Mouse (Mus musculus): Measurements from ENCODE around the gene Lix1. TPM values are rescaled to one million over a fixed set of nuclear protein-coding genes. Genes with fewer than 3 reads are reported as not detected.
A peak's percentile ranks its signal among the peaks of the same experiment; 100 is the strongest.

Lix1 gene
- polyA plus RNA-seq, 1 experiment = 46.0 TPM

DNA sequence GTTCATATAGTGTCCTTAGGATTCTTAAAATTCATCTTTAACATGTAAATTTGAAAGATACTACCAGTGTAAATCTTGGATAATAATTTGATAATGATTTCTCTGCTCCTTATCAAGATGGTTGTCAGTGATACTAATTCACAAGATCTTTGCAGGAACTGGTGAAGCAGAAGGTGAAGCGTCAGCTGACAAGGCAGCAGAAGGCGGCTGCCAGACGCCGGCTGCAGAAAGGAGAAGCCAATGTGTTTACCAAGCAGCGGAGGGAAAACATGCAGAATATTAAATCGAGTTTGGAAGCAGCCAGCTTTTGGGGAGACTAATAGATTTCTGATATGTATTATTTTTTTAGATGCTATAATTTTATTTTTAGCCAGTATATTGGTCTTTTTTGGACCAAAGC, 9.2 kb upstream of the Lix1 start:
- no peak for TF ChIP-seq POLR2A (IDR thresholded peaks at IDR 0.05; ENCODE audit: extremely low read depth, insufficient read depth, low read length)
- TF ChIP-seq CTCF (IDR thresholded peaks at IDR 0.05; ENCODE audit: extremely low read depth, insufficient read depth, low read length) = no peak
- Histone ChIP-seq H3K4me3 (ENCODE audit: insufficient read depth, low read length) (no peak overlapping the region), H3K27ac (ENCODE audit: insufficient read depth, low read length) (no peak overlapping the region), H3K4me1 (ENCODE audit: control insufficient read depth, insufficient read depth, low read length) (no peaks in the 10 kb centered on the region)

- TF ChIP-seq POLR2A (IDR thresholded peaks at IDR 0.05; ENCODE audit: extremely low read depth, insufficient read depth, low read length) (no peak), CTCF (IDR thresholded peaks at IDR 0.05; ENCODE audit: extremely low read depth, insufficient read depth, low read length) (peak; percentile 78)
- H3K4me3 ChIP-seq (ENCODE audit: insufficient read depth, low read length) = no peak overlapping the region
- no peaks in the 10 kb centered on the region for H3K4me1 ChIP-seq (ENCODE audit: control insufficient read depth, insufficient read depth, low read length)
- H3K27ac ChIP-seq (ENCODE audit: insufficient read depth, low read length) = no peak overlapping the region
Measured at GRCm38 (mm10) chr17:17394336-17394735, 8.1 kb upstream of the Lix1 start.

DNA sequence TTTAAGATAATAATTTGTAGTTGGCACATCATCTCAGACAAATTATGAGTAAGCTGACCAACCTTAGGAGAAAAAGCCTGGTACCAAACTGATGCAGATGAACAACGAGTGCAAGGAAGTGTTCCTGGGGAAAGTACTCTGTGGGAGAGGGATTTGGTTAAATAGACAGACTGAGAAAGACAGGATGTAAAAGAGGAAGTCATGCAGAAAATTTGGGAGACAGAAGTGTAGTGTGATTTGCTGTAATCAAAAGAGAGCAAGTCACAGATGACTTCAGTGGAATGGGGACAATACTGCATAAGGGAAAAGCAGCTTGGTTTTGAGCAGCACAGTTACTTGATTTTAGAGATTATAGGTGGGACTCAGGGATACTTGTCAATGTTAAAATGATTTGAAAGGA, 5.6 kb upstream of the Lix1 start:
- no peaks in the 10 kb centered on the region for H3K4me1 ChIP-seq (ENCODE audit: control insufficient read depth, insufficient read depth, low read length)
- no peak overlapping the region for H3K4me3 ChIP-seq (ENCODE audit: insufficient read depth, low read length)
- H3K27ac ChIP-seq (ENCODE audit: insufficient read depth, low read length) = no peak overlapping the region
- TF ChIP-seq CTCF (IDR thresholded peaks at IDR 0.05; ENCODE audit: extremely low read depth, insufficient read depth, low read length) (no peak), POLR2A (IDR thresholded peaks at IDR 0.05; ENCODE audit: extremely low read depth, insufficient read depth, low read length) (no peak)

- H3K27ac ChIP-seq (ENCODE audit: insufficient read depth, low read length) = no peak overlapping the region
- no peak for TF ChIP-seq CTCF (IDR thresholded peaks at IDR 0.05; ENCODE audit: extremely low read depth, insufficient read depth, low read length)
- no peaks in the 10 kb centered on the region for H3K4me1 ChIP-seq (ENCODE audit: control insufficient read depth, insufficient read depth, low read length)
- no peak overlapping the region for H3K4me3 ChIP-seq (ENCODE audit: insufficient read depth, low read length)
Measured at GRCm38 (mm10) chr17:17398664-17399063, 3.8 kb upstream of the Lix1 start.

- TF ChIP-seq POLR2A (IDR thresholded peaks at IDR 0.05; ENCODE audit: extremely low read depth, insufficient read depth, low read length) (no peak), CTCF (IDR thresholded peaks at IDR 0.05; ENCODE audit: extremely low read depth, insufficient read depth, low read length) (no peak)
- H3K27ac ChIP-seq (ENCODE audit: insufficient read depth, low read length) = no peak overlapping the region
- H3K4me1 ChIP-seq (ENCODE audit: control insufficient read depth, insufficient read depth, low read length) = no peaks in the 10 kb centered on the region
Measured at GRCm38 (mm10) chr17:17403038-17403437, 566 bp downstream of the Lix1 start.

GRCm38 (mm10) chr17:17403578-17404112, 1.2 kb downstream of the Lix1 start:
- no peak overlapping the region for H3K27ac ChIP-seq (ENCODE audit: insufficient read depth, low read length)
- H3K4me3 ChIP-seq (ENCODE audit: insufficient read depth, low read length) = peak overlapping the region; percentile 25
- no peak for TF ChIP-seq CTCF (IDR thresholded peaks at IDR 0.05; ENCODE audit: extremely low read depth, insufficient read depth, low read length)

More at GRCm38 (mm10) chr17:17403038-17403437, 566 bp downstream of the Lix1 start:
- peak overlapping the region; percentile 26 for H3K4me3 ChIP-seq (ENCODE audit: insufficient read depth, low read length)

GRCm38 (mm10) chr17:17404811-17405544, 2.5 kb downstream of the Lix1 start:
- no peak overlapping the region for H3K4me3 ChIP-seq (ENCODE audit: insufficient read depth, low read length)
- no peak for TF ChIP-seq POLR2A (IDR thresholded peaks at IDR 0.05; ENCODE audit: extremely low read depth, insufficient read depth, low read length)
- no peak for TF ChIP-seq CTCF (IDR thresholded peaks at IDR 0.05; ENCODE audit: extremely low read depth, insufficient read depth, low read length)

More at GRCm38 (mm10) chr17:17403578-17404112, 1.2 kb downstream of the Lix1 start:
- no peaks in the 10 kb centered on the region for H3K4me1 ChIP-seq (ENCODE audit: control insufficient read depth, insufficient read depth, low read length)

DNA sequence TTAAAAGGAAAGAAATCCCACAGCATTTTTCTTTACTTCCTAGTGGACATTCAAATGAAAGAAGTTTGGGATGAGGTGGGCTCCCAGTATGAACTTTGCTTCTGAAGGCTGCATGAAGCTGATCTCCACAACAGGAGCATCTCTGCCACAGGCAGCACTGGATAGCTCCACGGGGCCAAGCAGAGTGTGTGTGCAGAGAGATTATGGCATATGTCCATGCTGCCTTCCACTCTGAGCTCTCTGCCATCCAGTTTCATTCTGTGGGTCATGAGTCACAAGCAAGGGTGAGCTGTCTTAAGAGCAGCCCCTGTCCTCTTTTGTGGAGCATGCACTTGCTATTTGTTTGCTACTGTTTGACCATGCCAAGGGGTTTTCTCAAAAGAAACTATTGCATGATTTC, 3.1 kb downstream of the Lix1 start:
- no peak overlapping the region for H3K4me3 ChIP-seq (ENCODE audit: insufficient read depth, low read length)
- TF ChIP-seq POLR2A (IDR thresholded peaks at IDR 0.05; ENCODE audit: extremely low read depth, insufficient read depth, low read length) (no peak), CTCF (IDR thresholded peaks at IDR 0.05; ENCODE audit: extremely low read depth, insufficient read depth, low read length) (no peak)
- H3K27ac ChIP-seq (ENCODE audit: insufficient read depth, low read length) = no peak overlapping the region
- H3K4me1 ChIP-seq (ENCODE audit: control insufficient read depth, insufficient read depth, low read length) = no peaks in the 10 kb centered on the region

More at GRCm38 (mm10) chr17:17404811-17405544, 2.5 kb downstream of the Lix1 start:
- no peak overlapping the region for H3K27ac ChIP-seq (ENCODE audit: insufficient read depth, low read length)
- no peaks in the 10 kb centered on the region for H3K4me1 ChIP-seq (ENCODE audit: control insufficient read depth, insufficient read depth, low read length)

DNA sequence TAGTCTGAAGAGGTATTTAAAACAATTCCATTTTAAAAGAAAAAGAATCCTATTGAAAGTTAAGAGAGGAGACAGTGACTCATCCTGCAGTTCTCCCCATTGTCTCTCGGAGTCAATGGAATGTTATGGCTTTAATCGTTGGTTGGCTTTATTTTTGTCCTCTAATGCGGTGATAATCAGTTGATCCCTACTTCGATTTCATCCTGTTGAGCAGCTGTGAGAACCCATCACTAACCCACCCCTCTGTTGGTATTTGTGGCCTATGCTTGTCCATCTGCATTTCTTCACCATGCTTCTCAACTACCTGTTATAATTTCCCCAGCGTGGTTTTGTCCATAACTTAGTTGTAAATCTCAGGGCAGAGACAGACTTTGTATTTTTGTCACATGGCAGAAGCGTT, 5.7 kb downstream of the Lix1 start:
- Histone ChIP-seq H3K27ac (ENCODE audit: insufficient read depth, low read length) (no peak overlapping the region), H3K4me1 (ENCODE audit: control insufficient read depth, insufficient read depth, low read length) (no peaks in the 10 kb centered on the region), H3K4me3 (ENCODE audit: insufficient read depth, low read length) (no peak overlapping the region)
- TF ChIP-seq CTCF (IDR thresholded peaks at IDR 0.05; ENCODE audit: extremely low read depth, insufficient read depth, low read length) = no peak
- no peak for TF ChIP-seq POLR2A (IDR thresholded peaks at IDR 0.05; ENCODE audit: extremely low read depth, insufficient read depth, low read length)

Measured in cortical plate, adult 2 months (tissue).